15 mouse cellular contexts compared by ENCODE assay signal in genomic region chr11:29000212-29000611, GRCm38 (mm10).
"Had no signal": no experiment of that assay in that cellular context is flagged by ENCODE, and none has a peak within 500 bp of the region (broad histone marks: within the 10 kb centered on the region; RNA-seq: fewer than 3 reads in every experiment).

No protein-coding gene starts in this region.

- H3K9ac ChIP-seq: liver, embryonic 15.5 days; midbrain, embryonic 15.5 days; neural tube, embryonic 13.5 days had no signal

- H3K36me3 ChIP-seq: limb, embryonic 10.5 days; liver, embryonic 15.5 days; midbrain, embryonic 15.5 days; neural tube, embryonic 13.5 days had no signal

- H3K27me3 ChIP-seq: liver, embryonic 15.5 days; midbrain, embryonic 15.5 days; neural tube, embryonic 13.5 days had no signal

- H3K9me3 ChIP-seq: limb, embryonic 10.5 days; liver, embryonic 15.5 days; midbrain, embryonic 15.5 days; neural tube, embryonic 13.5 days had no signal

- ATAC-seq: lung, postnatal 0 days; midbrain, embryonic 15.5 days had no signal

- H3K4me2 ChIP-seq: liver, embryonic 11.5 days; liver, embryonic 15.5 days; midbrain, embryonic 11.5 days; midbrain, embryonic 15.5 days; neural tube, embryonic 13.5 days had no signal

- H3K4me3 ChIP-seq: left cerebral cortex, adult 2 months; limb, embryonic 10.5 days; liver, embryonic 15.5 days; midbrain, embryonic 15.5 days; neural tube, embryonic 13.5 days had no signal

- DNase-seq: lung, adult 2 months; lung, postnatal 36 days; retina, postnatal 1 day; right cerebral cortex, postnatal 4 days; spleen, adult 18-20 months; thymus, adult 18-20 months; thymus, postnatal 14 days had no signal

- H3K27ac ChIP-seq: left cerebral cortex, adult 2 months; liver, embryonic 15.5 days; midbrain, embryonic 15.5 days; neural tube, embryonic 13.5 days had no signal

- H3K4me1 ChIP-seq: liver, embryonic 15.5 days; midbrain, embryonic 15.5 days; neural tube, embryonic 13.5 days had no signal
